Mouse (Mus musculus) cerebellum, postnatal 25 days (tissue): ENCODE measurements around the gene Ppp2r5c.

Source experiments
- DNase-seq, 2 experiments: peaks; one replicate each; pipeline ENCODE4 v3.0.0; 2021; ENCODE audit warnings: mixed read lengths in 2 of 2

The Ppp2r5c gene

DNA sequence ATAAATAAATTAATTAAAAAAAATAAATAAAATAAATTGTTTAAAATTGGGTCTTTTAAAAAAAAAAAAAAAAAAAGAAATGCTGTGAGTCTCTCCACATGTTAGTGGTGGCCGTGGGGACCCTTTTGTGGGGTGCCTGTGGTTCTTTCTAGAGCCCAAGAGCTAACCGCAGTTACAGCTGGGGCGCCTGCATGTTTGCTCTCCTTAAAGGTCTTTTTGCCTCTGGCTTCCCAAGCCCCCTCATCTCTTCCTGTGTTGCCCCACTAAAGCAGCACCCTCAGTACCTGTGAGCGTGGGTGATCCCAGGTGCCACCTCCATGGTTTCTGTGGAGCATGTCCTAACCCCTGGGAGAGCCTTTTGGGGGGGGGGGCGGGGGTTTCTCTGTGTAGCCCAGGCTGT, 45.5 kb downstream of the Ppp2r5c start:
- no peak for DNase-seq

DNA sequence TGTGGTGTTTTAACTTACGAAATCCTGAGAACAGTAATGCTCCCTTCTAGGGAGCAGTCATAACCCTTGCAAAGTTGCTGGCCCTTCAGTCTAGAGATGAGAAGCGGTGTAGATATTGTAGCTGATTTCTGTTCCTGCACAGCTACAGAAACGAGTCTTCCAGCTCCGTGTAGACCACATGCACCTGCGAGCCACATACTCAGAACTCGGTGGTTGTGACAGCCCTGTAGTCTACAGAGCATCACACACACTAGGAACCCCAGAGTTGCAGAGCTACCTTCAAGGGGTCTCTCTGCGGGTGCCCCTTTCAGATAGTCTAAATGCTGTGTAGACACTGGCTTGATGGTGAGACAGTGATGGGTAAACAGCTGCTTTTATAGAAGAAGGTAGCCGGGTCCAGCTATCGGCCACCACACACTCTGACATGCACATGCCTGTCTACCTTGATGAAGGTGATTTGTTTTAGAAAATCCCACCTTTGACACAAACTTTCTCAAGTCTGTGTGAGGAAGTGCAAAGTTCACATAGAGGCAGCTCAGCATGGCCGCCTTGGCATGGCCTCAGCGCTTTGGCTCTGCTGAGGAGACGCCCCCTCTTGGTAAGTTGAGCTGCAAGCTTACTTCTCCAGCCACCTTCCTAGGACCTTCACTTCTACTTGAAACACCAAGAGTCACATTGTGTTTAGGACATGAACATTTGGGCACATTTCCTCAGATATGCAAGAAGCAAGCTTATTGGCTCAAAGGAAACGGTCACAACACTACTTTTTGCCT, 46.9 kb downstream of the Ppp2r5c start:
- DNase-seq: no peak

DNA sequence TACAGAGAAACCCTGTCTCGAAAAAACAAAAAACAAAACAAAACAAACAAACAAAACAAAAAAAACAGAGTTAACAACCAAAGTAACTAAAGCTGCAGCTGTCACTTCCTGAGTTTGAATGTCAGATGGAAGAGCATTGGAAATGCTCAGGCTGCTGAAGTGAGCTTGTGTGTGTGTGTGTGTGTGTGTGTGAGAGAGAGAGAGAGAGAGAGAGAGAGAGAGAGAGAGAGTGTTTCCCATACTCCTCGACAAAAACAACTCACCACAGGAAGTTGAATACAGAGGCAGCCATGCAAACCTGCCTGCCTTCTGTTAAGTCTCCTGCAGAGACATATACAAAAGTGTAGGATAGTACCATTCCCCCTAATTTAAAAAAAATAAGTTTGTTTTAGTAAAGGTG, 47.9 kb downstream of the Ppp2r5c start:
- no peak for DNase-seq

DNA sequence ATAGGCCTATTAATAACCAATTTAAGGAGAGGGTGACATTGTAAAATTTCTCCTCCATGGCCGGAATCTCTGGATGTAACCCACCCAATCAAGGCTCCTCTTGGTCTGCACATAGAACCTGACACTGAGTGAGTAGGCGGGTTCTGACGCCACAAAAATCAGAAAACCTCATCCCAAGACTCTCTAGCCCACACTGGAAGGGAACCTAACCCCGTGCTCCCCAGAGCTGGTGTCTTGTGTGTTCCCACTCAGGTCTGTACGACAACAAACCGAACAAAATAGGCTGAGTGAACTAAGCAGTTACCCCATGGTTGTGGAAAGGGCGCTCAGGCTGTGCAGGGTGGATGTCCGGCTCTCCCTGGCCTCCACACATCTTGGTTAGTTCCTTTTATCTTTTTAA, 48.3 kb downstream of the Ppp2r5c start:
- no peak for DNase-seq

DNA sequence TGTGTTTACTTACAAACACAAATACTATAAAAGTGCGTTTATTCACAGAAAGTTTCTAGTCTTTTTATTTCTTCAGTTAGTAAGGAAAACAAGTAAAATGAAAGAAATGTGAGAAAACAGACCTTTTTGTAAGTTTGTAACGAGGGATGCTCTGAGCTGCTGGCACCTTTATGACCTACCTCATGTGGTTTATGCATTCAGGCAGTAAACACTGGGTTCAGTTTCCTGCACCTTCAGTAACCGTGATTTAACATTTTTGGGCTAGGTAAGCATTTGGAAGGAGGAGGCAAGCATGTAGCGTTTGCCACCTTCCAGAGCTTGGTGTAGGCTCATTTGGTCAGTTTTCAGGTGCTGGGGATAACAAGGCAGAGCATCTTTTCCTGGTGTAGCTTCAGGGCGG, 49.1 kb downstream of the Ppp2r5c start:
- DNase-seq: no peak

DNA sequence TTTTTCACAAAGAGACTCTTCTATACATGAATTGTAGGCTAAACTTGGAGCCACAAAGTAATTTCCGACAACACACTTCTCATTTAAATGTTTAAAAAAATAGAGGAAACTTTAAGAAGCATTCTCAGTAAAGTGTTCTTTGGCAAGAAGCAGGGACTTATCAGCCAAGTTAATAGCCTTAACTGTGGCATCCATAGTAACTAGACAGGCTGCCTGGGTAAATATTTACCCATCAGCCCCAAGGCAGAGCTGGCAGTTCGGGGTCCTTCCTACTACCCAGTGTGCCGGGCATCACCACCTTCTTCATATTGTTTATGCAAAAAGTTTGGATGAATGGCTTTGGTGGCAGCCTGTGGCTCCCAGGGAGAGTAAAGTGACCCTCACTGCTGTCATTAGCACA, 50.1 kb downstream of the Ppp2r5c start:
- DNase-seq: no peak

DNA sequence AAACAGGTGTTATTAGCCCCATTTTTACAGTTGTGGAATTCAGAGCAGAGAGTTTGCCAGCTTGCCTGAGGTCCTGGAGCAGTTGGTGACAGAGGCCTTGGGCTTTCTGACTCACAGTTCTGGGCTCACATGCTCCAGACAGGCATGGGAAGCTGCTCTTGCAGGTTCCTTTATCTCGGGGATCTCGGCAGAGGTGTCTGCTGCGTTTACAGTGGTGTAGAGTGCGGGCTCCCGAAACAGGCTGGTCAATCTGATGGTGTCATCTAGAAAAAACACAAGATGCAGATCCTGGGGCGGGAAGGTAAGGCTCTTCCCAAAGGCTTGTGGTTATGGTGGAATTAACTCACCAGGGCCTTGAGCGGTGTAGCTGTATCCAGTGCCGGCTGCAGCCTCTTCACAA, 50.6 kb downstream of the Ppp2r5c start:
- no peak for DNase-seq

DNA sequence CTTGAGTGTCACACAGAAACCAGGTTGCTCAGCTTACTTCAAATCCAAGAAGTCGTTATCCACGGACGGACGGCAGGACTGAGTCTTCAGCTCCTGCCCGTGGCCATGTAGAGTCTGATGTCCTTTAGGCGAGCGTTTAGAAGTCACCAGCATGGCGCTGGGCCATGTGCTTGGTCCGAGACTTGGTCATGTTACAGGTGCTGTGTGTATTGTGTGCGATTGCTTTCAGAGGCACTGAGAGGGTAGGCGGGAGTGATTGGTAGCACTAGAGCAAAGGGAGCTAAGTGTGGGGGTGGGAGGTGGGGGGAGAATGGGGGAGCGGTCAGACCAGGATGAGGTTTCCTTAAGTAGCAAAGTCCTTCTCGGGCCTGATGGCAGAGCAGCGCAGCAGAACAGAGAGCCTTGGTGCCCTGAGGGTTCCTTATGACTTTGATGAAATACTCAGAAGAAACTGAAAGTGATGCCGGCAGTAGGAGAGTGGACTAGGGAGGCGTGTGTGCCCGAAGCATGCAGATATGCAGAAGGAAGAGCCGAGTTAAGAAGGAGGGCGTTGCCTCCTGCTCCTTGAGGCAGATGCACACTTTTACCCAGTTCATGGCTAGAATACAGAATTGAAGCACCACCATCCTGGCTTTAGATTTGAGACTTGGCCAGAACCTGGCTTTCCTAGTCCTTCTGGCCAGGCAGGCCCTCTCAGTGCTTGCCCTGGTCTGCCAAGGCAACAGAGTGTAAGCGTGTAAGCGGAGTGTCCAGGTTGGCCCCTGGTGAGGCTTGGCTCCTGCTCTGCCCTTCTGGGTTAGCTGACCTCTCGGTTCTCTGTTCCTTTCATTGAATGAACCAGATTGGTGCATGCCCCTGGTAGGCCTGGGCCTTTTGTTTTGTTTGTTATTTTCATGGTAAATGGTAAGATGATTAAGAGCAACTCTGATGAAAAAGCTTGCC, 51.6 kb downstream of the Ppp2r5c start:
- DNase-seq: peak; percentile 86 to 90

DNA sequence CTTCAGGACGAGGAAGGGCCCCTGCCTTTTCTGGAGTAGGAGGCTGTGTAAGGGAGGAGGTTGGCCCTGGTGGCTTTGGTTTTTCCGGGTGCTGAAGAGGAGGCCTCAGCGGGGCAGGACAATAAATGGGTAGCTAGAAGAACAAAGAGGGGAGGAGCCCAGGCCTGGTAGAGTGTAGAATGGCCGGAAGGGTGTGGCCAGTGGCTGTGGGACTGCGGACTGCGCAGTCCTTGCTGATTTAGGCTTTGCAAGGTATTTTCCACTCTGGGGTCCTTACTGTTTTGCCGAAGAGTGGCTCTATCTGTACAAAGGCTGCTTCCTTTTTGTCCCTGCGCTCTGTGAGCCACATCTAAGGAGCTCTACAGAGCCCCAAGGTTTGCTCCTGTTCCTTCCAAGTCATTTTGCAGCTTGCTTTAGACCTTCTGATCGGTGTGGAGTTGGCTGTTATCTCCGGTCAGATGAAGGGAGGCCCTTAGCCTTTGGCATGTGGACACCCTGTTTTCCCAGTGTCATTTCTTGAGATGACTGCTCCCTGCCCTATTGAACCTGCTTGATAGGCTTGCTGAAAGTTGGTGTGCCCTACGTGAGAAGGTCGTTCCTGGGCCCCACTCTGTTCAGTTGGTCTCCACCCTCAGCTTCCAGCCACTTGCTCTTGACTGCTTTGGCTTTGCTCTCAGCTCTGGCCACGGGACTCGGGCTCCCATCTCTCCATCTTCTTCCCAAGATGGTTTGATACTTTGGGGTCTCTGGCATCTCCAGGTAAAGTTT, 52.5 kb downstream of the Ppp2r5c start:
- DNase-seq: no peak

DNA sequence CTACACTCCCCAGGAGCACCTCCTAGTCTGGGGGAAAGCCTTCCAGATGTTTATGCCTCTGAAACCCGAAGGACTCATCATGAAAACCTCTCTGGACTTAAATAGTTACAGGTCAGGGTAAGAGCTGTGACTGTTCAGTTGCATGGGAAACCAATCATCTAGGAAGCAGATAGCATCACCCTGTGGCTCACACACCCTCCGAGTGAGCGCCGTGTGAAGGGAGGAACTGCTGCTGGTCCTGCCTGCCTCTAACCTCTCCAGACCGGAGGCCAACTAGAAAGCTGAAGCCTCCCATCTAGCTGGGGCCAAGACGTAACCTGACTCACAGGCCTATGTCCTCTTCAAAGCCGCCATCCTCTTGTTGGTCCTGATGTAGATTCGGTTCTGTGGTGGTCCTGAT, 53.2 kb downstream of the Ppp2r5c start:
- DNase-seq: no peak

DNA sequence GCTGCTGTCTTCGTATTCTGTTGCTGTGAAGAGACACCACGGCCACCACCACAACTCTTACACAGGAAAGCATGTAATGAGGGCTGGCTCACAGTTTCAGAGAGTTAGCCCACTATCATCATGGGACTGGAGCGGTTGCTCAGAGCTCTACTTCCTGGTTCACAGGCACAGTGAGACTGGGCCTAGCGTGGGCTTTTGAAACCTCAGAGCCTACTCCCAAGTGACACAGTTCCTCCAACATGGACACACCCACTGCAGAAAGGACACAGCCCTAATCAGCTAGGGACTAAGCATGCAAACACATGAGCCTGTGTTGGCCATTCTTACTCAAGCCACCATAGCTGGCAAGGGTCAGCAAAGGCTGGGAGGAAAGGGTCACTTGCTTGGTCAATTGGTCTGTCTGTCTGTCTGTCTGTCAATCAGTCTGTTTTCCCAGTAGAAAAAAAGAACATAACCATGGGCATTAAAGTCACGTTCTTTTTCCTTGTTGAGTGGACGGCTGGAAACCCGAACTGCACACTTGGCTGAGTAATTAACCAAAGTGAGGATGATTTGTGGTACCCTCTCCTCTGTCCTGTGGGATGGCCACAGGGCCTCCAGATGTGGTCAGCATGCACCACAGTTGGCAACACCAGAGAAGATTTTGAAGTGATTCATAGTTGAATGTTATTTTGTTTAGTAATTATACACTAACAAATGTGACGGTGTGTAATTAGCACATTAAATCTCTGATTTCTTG, 56.7 kb downstream of the Ppp2r5c start:
- no peak for DNase-seq

DNA sequence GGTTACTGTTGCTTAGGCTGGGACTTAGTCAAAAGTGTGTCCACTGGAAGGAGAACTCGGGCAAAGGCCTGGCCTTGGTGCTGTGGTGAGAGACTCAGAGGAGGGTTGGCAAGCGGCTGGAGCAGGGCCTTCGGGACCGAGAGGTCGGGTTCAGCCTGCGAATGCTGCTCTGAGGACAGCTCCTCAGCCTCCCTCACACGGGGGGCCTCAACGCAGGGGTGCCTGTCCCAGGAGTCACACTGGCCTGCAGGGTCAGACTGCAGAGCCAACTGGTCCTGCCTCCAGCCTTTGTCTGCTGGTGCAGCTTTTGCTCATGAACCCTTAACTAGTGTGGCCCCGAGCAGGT, 57.2 kb downstream of the Ppp2r5c start:
- DNase-seq: no peak

DNA sequence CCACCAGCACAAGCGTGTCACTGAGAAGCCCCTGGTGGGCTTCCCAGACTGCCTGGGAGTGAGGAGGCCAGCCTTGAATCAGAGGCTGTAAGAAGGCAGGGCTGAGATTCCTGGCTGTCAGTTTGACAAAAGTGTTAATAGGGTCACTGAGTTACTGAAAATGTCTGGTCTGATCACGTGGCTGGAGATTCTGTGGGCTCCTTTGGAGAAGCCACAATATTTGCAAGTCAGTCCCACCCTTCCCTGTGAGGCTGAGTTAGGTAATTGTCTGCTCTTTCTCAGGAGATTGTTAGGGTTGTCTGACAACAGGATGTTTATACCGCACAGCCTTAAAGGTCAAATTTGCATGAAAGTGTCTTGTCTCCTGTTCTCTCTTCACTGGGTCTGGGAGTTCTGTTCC, 57.9 kb downstream of the Ppp2r5c start:
- DNase-seq: no peak

DNA sequence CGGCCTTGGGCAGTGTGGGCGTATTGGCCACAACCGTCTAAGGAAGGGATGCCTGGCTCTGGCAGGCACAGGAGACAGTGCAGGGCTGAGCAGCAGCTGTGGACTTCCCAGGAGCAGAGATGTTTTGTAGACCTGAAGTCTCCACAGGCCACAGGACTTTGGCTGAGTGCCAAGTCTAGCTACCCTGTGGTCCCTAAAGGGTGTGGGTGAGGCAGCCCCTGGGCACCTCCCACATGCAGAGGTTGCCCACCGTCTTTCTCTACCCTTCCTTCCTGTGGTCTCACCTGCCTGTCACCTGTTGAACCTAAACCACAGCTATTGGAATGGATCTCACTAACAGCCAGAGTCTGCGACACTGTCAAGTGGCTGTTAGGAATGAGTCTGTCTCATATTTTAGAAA, 59.1 kb downstream of the Ppp2r5c start:
- peak in 1 of 2 experiments; percentile 31 for DNase-seq

DNA sequence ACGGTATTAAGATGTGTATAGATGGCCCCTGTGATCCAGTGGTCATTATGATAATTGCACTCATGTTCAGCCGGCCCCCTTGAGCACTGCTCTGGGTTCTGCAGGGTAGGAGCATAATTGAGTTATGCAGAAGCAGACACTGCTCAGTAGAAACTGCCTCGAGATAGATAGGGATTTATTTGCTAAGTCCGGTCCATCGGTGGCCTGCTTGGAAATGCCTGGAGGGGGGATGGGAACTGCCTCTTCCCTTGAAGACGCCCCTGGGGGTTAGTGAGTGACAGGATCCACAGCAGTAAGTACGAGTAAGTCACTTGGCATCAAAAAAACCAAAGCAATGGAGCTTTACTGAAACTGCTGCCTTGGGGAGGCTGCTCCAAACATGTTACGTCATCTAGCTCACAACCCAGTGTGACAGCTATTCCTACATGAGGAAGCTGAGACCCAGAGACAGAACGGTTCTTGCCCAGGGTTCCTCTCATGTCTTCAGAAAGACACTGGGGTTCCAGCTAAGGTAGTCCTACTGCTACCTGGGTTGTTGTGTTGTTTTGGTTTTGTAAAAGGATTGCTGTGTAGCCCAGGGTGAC, 60.9 kb downstream of the Ppp2r5c start:
- no peak for DNase-seq

DNA sequence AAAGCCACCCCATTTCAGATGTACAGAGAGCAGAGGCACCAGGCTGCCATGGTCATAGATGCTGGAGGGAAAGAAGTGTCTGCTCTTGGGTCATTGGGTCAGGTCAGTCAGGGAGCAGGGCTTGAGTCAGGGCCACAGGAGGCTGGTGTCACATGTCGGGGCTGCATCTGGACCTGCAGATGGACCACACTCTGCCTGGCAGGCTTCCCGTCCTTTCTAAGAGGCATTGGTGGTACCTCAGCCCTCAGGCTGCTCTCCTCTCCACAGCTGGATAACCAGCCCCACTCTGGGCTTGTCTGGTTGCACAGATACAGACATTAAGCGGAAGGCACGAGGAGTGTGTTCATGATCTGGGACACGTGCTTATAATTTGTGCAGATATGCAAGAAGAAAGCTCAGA, 61.8 kb downstream of the Ppp2r5c start:
- no peak for DNase-seq

DNA sequence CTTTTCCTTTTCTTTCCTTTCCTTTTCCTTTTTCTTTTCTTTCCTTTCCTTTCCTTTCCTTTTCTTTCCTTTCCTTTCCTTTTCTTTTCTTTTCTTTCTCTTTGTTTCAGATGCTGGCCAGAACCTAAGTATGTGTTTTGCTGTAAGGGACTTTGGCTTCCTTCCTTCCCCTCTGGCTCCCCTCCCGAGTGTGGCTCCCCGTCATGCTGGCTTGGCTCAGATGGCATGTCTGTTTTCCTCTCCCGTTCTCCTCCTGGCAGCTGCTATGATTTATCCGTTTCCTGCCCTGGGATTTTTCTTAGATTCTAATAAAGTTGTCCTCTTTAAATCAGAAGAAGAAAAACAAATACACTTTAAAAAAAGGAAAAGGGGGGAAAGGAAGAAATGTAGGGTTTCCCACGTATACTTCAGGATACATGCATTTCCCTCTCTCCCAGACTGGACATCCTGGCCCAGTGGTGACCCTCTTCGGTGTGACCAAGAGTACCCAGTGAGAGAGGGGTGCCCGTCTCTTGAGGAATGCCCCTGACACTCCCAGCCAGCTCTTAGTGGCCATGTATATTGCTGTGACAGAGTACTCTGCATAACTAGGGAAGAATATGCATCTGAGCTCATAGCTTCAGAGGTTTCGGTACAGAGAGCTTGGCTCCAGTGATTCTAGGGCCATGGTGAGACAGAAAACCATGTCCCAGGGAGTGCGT, 63.4 kb downstream of the Ppp2r5c start:
- peak; percentile 89 to 93 for DNase-seq

DNA sequence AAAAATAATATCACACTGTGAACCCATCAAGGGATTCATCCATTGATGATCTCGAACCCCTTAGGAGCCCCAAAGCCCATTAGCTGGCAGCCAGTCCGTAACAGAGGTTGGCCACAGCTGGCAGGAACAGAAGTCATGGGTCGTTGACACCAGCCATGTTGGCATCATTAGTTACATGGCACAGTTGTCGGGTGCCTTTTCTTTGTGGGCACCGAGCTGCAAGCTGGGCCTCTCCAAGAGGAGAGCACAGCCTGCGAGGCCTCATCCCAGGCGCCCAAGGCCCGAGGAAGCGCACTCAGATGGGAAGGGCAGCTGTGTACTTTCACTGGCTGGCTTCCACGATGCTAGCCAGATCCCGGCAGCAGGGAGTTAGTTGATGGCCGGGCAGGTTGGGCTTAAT, 64.3 kb downstream of the Ppp2r5c start:
- peak in 1 of 2 experiments; percentile 28 for DNase-seq

DNA sequence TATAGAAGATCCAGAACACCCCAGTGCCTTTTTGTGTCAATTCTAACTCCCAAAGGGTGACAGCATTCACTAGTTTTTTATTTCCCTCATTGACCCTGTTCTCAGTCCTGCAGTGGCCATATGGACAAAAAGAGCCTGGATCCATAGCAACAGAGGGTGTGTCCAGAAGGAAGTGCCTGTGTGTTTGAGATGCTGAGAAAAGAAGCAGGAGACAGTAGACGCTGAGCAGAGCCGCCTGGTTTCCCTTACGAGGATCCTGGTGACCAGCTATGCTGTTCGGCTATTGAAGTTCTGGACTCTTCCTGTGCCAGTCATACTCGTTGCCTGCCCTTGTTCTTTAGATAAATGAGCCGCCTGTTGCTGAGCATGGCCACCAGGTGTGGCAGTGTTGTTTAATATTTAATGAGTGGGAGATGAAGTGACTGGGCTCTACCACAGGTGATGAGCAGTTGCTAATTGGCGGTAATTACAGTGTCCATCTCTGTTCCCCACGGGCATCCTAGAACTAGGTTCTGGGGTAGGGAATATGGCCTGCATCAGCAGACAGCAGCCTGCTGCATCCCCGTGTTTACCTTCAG, 65.0 kb downstream of the Ppp2r5c start:
- DNase-seq: peak; percentile 50 to 54

DNA sequence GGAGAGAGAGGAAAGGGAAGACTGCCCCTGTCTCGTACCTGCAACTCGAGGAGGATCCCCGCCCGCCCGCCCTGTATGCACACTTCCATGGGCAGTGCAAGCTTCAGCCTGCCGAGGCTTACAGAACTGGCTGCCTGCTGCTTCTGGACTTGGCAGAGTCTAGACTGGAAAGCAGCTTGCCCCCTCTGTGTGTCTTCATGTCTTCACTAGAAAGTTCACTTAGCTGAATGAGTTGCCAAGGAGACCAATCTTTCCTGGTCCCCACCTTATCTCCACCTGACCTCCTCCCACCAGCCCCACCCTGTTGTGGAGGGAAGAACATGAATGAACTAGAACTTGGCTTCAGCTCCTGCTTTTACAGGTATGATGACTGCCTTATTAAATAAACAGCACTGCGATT, 66.0 kb downstream of the Ppp2r5c start:
- DNase-seq: peak; percentile 62 to 65

DNA sequence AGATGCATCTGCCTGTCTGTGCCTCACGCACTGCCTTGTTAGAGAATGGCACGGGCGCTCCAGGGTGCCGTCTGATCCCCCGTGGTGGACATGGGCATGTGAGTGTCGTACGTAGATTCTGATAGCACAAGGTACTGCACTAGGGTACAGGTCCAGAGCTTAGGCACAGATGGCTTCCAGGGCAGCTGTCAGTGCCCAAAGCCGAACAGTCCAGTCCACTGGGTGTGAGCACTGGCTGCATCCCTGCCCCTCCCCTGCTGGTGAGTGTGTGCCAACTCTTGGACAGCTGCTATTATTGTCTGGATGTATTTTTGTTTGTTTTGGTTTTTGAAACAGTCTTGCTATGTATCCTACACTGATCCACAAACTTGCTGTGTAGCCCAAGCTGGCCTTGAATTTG, 68.8 kb downstream of the Ppp2r5c start:
- DNase-seq: peak in 1 of 2 experiments; percentile 36
